Mouse (Mus musculus) heart, embryonic 12.5 days (tissue): ENCODE results near the gene Tm4sf19. TPM values are rescaled to one million over a fixed set of nuclear protein-coding genes. Genes with fewer than 3 reads are reported as not detected.

Experiments used
- ATAC-seq: fragments of 200-750 bp; cut with Nextera tagmentation; 2 replicates; pipeline ENCODE4 v1.8.0; 2017; ENCODE audit warnings: moderate TSS enrichment, moderate library complexity; ENCODE audit not compliant: insufficient number of reproducible peaks, low FRiP score
- H3K27ac ChIP-seq: fragments of 300-500 bp; sonication (generic); 2 replicates; pipeline ENCODE4 v1.5.1; 2016; ENCODE audit warnings: mild to moderate bottlenecking, moderate library complexity; ENCODE audit not compliant: poor library complexity, severe bottlenecking
- H3K27me3 ChIP-seq: fragments of 300-500 bp; sonication (generic); replicated peaks from 2 replicates; pipeline ENCODE4 v1.6.1; 2016; ENCODE audit warnings: mild to moderate bottlenecking, moderate library complexity
- H3K36me3 ChIP-seq: fragments of 300-500 bp; sonication (generic); 2 replicates; pipeline ENCODE4 v1.6.1; 2016; ENCODE audit warnings: mild to moderate bottlenecking, moderate library complexity
- H3K4me1 ChIP-seq: fragments of 300-500 bp; sonication (generic); replicated peaks from 2 replicates; pipeline ENCODE4 v1.6.1; 2016; ENCODE audit warnings: mild to moderate bottlenecking
- H3K4me2 ChIP-seq: fragments of 300-500 bp; sonication (generic); 2 replicates; pipeline ENCODE4 v1.6.1; 2016; ENCODE audit warnings: mild to moderate bottlenecking, moderate library complexity
- H3K4me3 ChIP-seq: fragments of 300-500 bp; sonication (generic); 2 replicates; pipeline ENCODE4 v1.5.1; 2016; ENCODE audit warnings: mild to moderate bottlenecking
- H3K9ac ChIP-seq: fragments of 300-500 bp; sonication (generic); 2 replicates; pipeline ENCODE4 v1.6.1; 2016; ENCODE audit warnings: mild to moderate bottlenecking, moderate library complexity
- H3K9me3 ChIP-seq: fragments of 300-500 bp; sonication (generic); replicated peaks from 2 replicates; pipeline ENCODE4 v1.6.1; 2016; ENCODE audit warnings: mild to moderate bottlenecking, moderate library complexity
- WGBS: fragments of 180-500 bp; shearing (Covaris S2); methylation state at CpG from one replicate; pipeline ENCODE4 v1.1.7; 2016; 5-methylcytosine and 5-hydroxymethylcytosine counted together
- polyA plus RNA-seq: library from polyadenylated mRNA; unstranded; fragments of >200 nt; fragmentation: Nextera tagmentation; extraction: Ambion mirVana; gene quantifications from 2 replicates; pipeline ENCODE4 v1.2.1, GENCODE M21; 2016

Tm4sf19 gene
- polyA plus RNA-seq, 1 experiment from 2014 or later = not detected

GRCm38 (mm10) chr16:32450133-32450532, 49.8 kb downstream of the Tm4sf19 start:
- Histone ChIP-seq H3K9me3 (no peaks in the 10 kb centered on the region), H3K27ac (no peak overlapping the region), H3K4me3 (no peak overlapping the region), H3K9ac (no peak overlapping the region), H3K27me3 (no peaks in the 10 kb centered on the region), H3K36me3 (peaks cover 25% of the 10 kb centered on the region), H3K4me1 (peaks cover 13% of the 10 kb centered on the region), H3K4me2 (no peak overlapping the region)
- no peak for ATAC-seq
- WGBS = 95% methylated on average over 2 of the region's 2 CpGs

GRCm38 (mm10) chr16:32453102-32453501, 52.8 kb downstream of the Tm4sf19 start:
- no peak overlapping the region for H3K4me3 ChIP-seq
- no peak overlapping the region for H3K9ac ChIP-seq
- H3K4me2 ChIP-seq = no peak overlapping the region
- H3K4me1 ChIP-seq = peaks cover 7% of the 10 kb centered on the region; the same call in 1 of the 2 replicates
- no peaks in the 10 kb centered on the region for H3K27me3 ChIP-seq
- H3K36me3 ChIP-seq = peaks cover 40% of the 10 kb centered on the region
- no peaks in the 10 kb centered on the region for H3K9me3 ChIP-seq
- H3K27ac ChIP-seq = no peak overlapping the region
- WGBS = 94% methylated on average over 8 of the region's 8 CpGs
- no peak for ATAC-seq

GRCm38 (mm10) chr16:32454646-32455045, 54.3 kb downstream of the Tm4sf19 start:
- Histone ChIP-seq H3K9ac (no peak overlapping the region), H3K9me3 (no peaks in the 10 kb centered on the region), H3K4me2 (no peak overlapping the region), H3K36me3 (peaks cover 43% of the 10 kb centered on the region), H3K27me3 (no peaks in the 10 kb centered on the region), H3K4me3 (no peak overlapping the region), H3K27ac (no peak overlapping the region), H3K4me1 (peaks cover 5% of the 10 kb centered on the region; the same call in 1 of the 2 replicates)
- ATAC-seq = no peak
- 85% methylated on average over 5 of the region's 5 CpGs for WGBS

GRCm38 (mm10) chr16:32456086-32456485, 55.8 kb downstream of the Tm4sf19 start:
- no peak overlapping the region for H3K27ac ChIP-seq
- ATAC-seq = no peak
- H3K36me3 ChIP-seq = peaks cover 49% of the 10 kb centered on the region
- no peaks in the 10 kb centered on the region for H3K27me3 ChIP-seq
- H3K9me3 ChIP-seq = no peaks in the 10 kb centered on the region
- H3K4me2 ChIP-seq = no peak overlapping the region
- H3K4me3 ChIP-seq = no peak overlapping the region
- peaks cover 8% of the 10 kb centered on the region; the same call in 1 of the 2 replicates for H3K4me1 ChIP-seq
- H3K9ac ChIP-seq = no peak overlapping the region

GRCm38 (mm10) chr16:32456761-32457160, 56.5 kb downstream of the Tm4sf19 start:
- 88% methylated on average over 1 of the region's 1 CpGs for WGBS

More at GRCm38 (mm10) chr16:32456761-32457160, 56.5 kb downstream of the Tm4sf19 start:
- peaks cover 47% of the 10 kb centered on the region for H3K36me3 ChIP-seq
- no peak overlapping the region for H3K27ac ChIP-seq
- no peaks in the 10 kb centered on the region for H3K9me3 ChIP-seq
- no peak overlapping the region for H3K9ac ChIP-seq
- no peaks in the 10 kb centered on the region for H3K27me3 ChIP-seq
- ATAC-seq = no peak
- H3K4me1 ChIP-seq = peaks cover 8% of the 10 kb centered on the region; the same call in 1 of the 2 replicates
- H3K4me3 ChIP-seq = no peak overlapping the region
- no peak overlapping the region for H3K4me2 ChIP-seq

Other genes with a start within 250 kb of the Tm4sf19 start
- gene Nrros, start 234.9 kb upstream of the Tm4sf19 start, polyA plus RNA-seq = 5.2 and 6.1 TPM in 2 replicates
- gene Bex6, start 220.7 kb upstream of the Tm4sf19 start, polyA plus RNA-seq = not detected in 2 replicates
- 14.9 and 16.2 TPM in 2 replicates for gene Fbxo45, start 153.3 kb upstream of the Tm4sf19 start, polyA plus RNA-seq
- gene Wdr53, start 153.3 kb upstream of the Tm4sf19 start, polyA plus RNA-seq = 11.9 and 12.5 TPM in 2 replicates
- gene Smco1, start 129.0 kb upstream of the Tm4sf19 start, polyA plus RNA-seq = 0.18 TPM in 1 of 2 replicates, not detected in the other
- gene Rnf168, start 123.0 kb upstream of the Tm4sf19 start, polyA plus RNA-seq = 26.6 and 27.3 TPM in 2 replicates
- 24.2 and 24.6 TPM in 2 replicates for gene Ubxn7, start 68.2 kb upstream of the Tm4sf19 start, polyA plus RNA-seq
- 21.6 and 27.1 TPM in 2 replicates for gene Tctex1d2, start 19.2 kb downstream of the Tm4sf19 start, polyA plus RNA-seq
- gene Pcyt1a, start 30.4 kb downstream of the Tm4sf19 start, polyA plus RNA-seq = 43.2 and 48.9 TPM in 2 replicates
- 2.1 and 2.9 TPM in 2 replicates for gene Slc51a, start 87.4 kb downstream of the Tm4sf19 start, polyA plus RNA-seq
- gene Zdhhc19, start 95.8 kb downstream of the Tm4sf19 start, polyA plus RNA-seq = not detected in 2 replicates
- 52.5 and 58.2 TPM in 2 replicates for gene Tfrc, start 208.4 kb downstream of the Tm4sf19 start, polyA plus RNA-seq
- gene Tnk2, start 243.4 kb downstream of the Tm4sf19 start, polyA plus RNA-seq = 6.7 and 8.4 TPM in 2 replicates